Mouse (Mus musculus) heart, adult 18-20 months (tissue): ENCODE results near the gene Rpl13a. TPM values are rescaled to one million over a fixed set of nuclear protein-coding genes. Genes with fewer than 3 reads are reported as not detected.
A peak's percentile ranks its signal among the peaks of the same experiment; 100 is the strongest.
"Not testable (repeated sequence)": the region's sequence is repeated elsewhere in the genome, so short reads cannot be mapped to it uniquely, and the experiment has no call there.

Experiments
- DNase-seq, 2 experiments: peaks; one replicate each; pipeline ENCODE4 v3.0.0; 2021 to 2022; ENCODE audit warnings: mixed read lengths in 1 of 2
- total RNA-seq, 2 experiments: library from RNA; stranded (reverse); gene quantifications; 2 replicates each; pipeline ENCODE4 v1.2.3; 2021

The Rpl13a gene
- total RNA-seq, 2 experiments from 2014 or later: 714 to 715 TPM

DNA sequence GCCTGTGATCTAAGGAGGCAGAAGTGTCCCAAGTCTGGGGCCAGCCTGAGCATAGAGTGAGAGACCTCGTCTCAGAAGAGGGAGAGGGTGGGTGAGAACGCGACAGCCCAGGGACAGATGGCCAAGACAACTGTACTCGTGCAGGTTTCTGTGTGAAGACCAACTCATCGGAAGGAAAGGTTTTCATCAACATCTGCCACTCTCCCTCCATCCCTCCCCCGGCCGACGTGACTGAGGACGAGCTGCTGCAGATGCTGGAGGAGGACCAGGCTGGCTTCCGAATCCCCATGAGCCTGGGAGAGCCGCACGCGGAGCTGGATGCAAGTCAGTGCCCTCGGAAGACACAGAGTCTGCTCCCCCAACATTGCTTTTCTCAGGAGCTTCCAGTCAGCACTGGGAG, 28.9 kb upstream of the Rpl13a start:
- no peak for DNase-seq

DNA sequence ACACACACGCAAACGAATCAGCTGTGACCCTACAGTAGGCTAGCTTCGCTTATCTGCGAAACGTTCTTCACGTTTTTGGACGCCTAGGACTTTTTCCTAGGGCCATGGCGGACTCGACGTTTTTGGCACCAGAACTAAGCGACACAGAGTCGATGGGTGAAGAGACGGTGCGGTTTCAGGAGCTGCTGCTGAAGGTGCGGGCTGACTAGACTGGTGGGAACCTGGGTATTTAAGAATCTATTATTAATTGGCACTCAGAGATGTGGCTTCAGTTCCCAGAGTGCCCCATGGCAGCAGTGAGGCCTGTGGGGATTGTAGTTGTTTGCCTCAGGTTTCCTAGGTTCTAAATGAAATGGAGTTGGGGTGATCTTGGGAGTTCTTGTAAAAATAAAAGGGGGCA, 27.6 kb upstream of the Rpl13a start:
- no peak for DNase-seq

DNA sequence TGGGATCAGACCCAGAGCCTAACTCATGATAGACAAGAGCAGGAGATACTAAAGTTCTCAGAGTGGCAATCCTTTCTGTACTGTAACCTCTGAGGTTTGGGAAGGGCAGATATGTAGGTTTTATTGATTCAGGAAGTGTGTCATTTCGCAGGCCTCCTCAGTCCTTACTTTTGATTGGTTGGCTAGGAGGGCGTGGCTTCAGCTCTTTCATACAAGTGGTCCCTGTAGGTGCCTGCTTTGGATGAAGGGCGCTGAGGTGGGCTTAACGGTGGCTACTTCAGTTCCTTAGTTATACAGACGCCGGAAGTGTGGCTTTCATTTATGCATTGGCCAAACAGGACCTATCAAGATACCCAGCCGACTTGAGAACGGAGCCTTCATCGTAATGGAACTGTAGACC, 27.0 kb upstream of the Rpl13a start:
- no peak for DNase-seq

- DNase-seq: peak in 1 of 2 experiments; percentile 47
Observed at GRCm38 (mm10) chr7:45154993-45155514, 26.5 kb upstream of the Rpl13a start.

DNA sequence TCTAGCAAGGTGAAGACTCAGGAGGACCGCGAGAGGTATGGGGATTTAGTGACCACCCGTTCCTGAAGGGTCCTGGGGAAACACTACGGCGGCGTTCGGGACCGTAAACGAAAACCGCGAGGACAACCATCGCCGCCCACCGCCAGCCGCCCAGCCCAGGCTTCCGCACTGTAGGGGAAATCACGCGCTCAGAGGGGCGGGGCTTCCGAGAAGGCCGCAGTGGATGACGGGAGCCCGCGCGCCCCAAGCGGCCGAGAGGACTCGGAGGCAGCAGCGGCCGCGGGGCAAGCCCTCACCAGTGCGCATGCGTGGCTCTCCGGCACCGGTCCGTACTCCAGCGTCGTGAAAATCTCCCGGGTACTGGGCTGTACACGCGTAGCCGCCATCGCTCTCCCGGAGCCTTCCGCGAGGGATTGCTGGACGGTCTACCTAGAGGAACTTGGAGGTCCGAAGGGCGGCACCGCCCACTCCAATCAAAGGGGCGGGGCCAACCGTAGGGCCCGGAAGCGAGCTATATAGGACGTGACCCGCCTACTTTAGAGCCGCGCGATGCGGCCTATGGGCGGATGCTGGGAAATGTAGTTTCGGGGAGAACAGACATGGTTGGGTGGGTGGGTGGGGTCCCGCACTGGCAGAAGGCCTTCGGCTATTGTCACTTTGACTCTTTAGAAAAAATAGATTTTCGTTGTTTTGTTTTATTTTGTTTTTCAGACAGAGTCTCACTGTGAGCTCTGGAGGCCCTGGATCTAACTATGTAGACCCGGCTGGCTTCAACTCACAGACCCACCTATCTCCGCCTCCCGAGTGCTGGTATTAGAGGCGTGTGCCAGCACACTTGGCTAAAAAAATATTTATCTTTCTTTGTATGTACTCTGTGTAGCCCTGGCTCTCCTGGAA, 25.8 kb upstream of the Rpl13a start, which contains the start of the genes Pih1d1 and Aldh16a1:
Pih1d1 (plus strand) TSS at position 208 of the 897 bp plus-strand sequence.
Aldh16a1 (minus strand) TSS at position 489 of the 897 bp plus-strand sequence.
- peak; percentile 98 for DNase-seq

- DNase-seq: no peak
Observed at GRCm38 (mm10) chr7:45153586-45153985, 25.0 kb upstream of the Rpl13a start.

GRCm38 (mm10) chr7:45153052-45153451, 24.5 kb upstream of the Rpl13a start:
- not testable (repeated sequence) for DNase-seq

DNA sequence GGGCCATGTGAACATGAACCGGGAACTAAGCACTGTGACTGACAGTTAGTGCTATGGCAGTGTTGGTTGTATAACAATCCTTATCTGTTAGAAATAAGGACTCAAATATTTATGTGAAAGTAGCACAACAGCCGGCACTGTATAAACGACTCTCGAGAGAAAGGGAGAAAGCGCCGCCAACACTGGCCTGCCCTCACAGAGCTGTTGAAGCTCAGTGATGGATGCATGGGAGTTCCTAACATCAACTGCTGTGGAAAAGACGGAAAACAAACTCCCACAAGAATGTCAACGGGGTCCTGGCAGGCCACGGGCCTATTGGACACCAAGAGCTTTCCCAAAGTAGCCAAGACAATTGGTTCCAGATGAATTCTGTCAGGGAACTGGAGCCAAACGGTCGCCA, 22.7 kb upstream of the Rpl13a start:
- DNase-seq: peak; percentile 63 to 76

DNA sequence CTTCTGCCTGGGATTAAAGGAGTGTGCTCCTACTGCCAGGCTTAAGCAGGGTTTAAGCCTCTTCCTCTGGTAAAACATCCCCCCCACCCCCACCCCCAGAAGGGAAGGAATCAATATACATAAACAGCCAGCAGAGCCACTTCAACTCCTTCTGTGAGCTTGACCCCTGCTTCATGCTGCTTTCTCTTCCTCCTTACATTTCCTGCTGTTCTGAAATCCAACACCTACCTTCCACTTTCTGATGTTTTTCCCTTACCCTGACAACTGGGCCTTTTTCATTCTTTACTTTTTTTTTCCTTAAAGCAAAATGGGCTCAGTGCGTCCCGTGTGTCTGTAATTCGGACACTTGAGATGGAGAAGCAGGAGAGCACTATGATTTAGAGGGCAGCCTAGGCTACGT, 21.8 kb upstream of the Rpl13a start:
- no peak for DNase-seq

GRCm38 (mm10) chr7:45149545-45149944, 21.0 kb upstream of the Rpl13a start:
- peak; percentile 69 to 78 for DNase-seq

DNA sequence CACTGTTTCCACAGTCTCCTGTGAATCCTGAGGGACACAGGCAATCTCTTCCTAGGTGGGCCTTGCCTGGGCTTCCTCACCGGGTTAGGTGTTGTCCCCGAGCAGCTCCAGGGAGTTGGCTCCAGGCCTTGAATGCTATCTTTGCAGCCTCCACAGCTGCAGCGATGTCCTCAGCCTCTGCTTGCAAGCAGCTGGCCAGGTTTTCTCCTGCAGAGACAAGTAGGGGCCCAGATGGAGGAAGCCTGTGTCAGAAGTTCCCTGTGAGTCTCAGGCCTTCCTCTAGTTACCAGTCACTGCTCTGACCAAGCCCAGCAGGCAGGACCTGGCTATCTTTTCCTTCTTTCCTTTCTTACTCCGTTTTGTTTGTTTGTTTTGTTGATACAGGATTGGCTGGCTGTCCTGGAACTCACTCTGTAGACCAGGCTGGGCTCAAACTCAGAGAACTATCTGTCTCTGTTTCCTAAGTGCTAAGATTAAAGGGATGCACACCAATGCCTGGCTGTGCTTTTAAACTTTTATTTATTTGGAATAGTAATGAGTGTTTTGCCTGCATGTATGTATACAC, 20.1 kb upstream of the Rpl13a start:
- peak; percentile 53 to 74 for DNase-seq

DNA sequence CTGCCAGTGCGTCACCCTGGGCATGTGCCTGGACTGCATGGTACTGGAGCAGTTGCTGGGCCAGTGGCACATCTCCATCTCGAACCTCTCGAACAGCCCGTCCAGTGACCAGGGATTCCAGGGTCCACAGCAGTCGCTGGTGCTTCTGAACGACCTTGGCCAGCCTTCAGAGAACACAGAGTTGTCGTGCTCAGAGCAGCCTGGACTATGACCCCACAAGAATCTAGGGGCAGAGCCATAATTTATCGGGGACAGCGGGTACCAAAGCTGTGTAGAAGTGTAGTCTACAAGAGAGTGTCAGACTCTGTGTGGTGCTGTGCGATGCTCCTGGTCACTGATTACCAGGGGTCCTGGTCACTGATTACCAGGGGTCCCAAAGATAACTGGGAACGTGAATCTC, 19.3 kb upstream of the Rpl13a start:
- no peak for DNase-seq

GRCm38 (mm10) chr7:45147267-45147666, 18.7 kb upstream of the Rpl13a start:
- no peak for DNase-seq

DNA sequence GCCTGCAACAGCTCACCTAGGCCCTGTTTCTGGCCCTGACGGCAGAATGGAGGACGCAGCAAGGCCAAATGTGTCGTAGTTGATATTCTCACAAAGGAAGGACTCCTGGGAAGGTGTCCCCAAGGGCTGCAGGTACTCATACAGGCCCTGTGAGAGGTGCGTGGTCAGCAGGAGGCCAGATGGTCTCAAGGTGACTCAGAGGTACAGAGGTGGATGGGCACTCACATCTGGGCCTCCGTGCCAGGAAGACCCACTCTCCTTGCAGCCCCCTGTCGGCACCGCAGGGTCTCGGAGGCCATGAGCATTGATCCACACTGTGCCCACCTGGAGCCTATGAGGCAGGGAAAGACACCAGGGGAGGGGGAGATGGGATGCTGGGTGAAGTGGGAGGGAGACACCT, 16.9 kb upstream of the Rpl13a start:
- DNase-seq: no peak

- DNase-seq: peak in 1 of 2 experiments; percentile 66
Observed at GRCm38 (mm10) chr7:45144368-45145174, 16.0 kb upstream of the Rpl13a start.

DNA sequence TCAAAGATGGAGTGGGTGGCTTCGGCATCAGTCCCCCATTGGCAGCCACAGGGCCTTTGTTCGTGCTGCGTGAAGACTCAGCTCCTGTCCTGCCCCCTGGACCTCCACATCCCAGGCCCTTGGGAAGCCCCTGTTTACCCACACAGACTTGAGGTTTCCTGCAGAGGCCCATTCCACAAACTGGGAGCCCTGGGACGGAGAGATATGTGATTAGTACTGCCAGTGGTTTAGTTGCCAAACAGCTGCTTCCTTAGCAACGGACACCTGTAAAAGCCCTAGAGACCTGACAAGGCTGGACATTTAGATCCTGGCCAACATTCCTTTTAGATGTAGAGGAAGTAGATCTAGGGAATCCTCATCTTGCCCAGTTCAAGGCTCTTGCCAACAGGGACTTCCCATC, 13.4 kb upstream of the Rpl13a start:
- DNase-seq: no peak

DNA sequence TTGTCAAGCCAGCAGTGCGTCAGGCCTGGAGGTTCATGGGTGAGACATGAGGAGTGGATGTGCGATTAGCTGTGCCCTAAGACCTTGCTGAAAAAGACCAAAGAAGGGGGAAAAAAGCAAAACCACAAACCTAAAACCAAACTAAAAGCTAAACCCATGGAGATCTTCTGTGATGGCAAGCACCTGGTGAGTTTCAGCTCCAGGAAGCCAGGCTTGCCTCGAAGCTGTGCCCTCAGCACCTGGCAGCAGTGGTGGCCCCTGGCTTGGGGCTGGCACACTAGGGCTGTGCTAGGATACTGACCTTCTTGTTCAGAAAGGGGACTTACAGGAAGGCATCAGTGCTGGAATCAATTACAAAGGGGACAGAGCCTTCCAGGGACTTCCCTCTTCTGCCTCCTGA, 12.8 kb upstream of the Rpl13a start:
- DNase-seq: no peak

DNA sequence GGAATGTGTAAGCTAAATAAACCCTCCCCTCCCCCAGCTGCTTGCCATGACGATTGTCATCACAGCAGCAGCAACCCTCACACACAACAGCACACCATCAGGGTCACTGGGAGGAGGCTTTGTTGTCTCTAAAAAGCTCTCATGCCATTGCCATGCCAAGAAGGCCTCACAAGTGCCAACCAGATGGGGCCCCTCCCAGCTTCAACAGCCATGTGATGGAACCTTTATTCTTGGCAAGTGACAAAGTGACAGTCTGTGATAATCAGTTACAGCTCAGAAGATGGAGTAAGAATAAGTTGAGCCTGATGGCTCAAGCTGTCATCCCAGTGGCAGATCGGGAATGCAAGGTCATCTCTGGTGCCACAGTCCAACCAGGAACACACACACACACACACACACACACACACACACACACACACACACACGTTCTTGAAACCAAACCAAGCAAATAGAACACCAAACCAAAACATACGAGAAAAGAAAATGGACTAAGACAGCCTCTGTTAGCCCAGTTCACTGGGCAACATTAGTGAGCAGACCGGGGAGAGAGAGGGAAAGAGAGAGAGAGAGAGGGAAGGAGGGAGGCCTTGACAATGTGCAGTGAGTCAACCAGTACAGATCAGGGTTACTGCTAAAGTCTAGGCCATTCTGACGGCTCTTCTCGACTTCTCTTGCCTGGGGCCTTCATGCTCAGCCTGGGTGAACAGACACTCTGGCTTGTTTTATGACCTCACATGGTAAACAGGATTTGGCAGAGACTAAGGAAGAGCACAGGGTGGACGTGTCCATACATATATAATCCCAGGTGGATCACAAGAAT, 11.6 kb upstream of the Rpl13a start:
- DNase-seq: no peak

- DNase-seq: no peak
Observed at GRCm38 (mm10) chr7:45138403-45138802, 9.8 kb upstream of the Rpl13a start.

- no peak for DNase-seq
Observed at GRCm38 (mm10) chr7:45137171-45138006, 8.8 kb upstream of the Rpl13a start.
